Mouse (Mus musculus) c-Kit-positive CD71-negative TER-119-negative erythroid progenitor cells, embryonic 14.5 days (primary cell): ENCODE data around the gene Pla2g4a.

Experiments
- DNase-seq: peaks from one replicate; pipeline ENCODE4 v3.0.0-alpha.2; 2013; ENCODE audit warnings: low read depth

The Pla2g4a gene

GRCm38 (mm10) chr1:149960734-149961424 is at the start of gene Pla2g4a:
Pla2g4a (minus strand) TSS chr1:149961290.
- no peak for DNase-seq

- no peak for DNase-seq
Measured at GRCm38 (mm10) chr1:150010629-150010979, 49.5 kb upstream of the Pla2g4a start.

GRCm38 (mm10) chr1:150009968-150010628 is 49.0 kb upstream of the Pla2g4a start:
- DNase-seq, result no peak

DNA sequence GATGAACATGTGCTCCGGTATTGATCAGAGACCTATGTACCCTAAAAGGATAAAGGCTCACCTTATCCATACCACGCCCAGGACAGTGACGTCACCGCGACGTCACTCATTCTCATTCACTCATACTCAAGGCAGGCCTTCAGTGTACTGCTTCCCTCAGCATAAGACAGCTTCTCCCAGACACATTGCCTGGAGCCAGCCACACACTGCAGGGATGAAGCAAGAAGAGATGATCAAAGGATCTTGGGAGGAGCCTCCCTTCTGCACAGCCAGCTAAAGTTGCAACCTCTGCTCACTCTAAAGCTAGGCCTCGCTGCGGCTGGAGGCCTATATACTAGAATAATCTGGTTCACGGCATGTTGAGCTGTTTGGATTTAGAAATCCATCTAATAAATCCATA is 48.0 kb upstream of the Pla2g4a start:
- no peak for DNase-seq

GRCm38 (mm10) chr1:149975626-149976025 is 14.5 kb upstream of the Pla2g4a start:
- no peak for DNase-seq

GRCm38 (mm10) chr1:149965826-149966225 is 4.7 kb upstream of the Pla2g4a start:
- DNase-seq, result no peak

DNA sequence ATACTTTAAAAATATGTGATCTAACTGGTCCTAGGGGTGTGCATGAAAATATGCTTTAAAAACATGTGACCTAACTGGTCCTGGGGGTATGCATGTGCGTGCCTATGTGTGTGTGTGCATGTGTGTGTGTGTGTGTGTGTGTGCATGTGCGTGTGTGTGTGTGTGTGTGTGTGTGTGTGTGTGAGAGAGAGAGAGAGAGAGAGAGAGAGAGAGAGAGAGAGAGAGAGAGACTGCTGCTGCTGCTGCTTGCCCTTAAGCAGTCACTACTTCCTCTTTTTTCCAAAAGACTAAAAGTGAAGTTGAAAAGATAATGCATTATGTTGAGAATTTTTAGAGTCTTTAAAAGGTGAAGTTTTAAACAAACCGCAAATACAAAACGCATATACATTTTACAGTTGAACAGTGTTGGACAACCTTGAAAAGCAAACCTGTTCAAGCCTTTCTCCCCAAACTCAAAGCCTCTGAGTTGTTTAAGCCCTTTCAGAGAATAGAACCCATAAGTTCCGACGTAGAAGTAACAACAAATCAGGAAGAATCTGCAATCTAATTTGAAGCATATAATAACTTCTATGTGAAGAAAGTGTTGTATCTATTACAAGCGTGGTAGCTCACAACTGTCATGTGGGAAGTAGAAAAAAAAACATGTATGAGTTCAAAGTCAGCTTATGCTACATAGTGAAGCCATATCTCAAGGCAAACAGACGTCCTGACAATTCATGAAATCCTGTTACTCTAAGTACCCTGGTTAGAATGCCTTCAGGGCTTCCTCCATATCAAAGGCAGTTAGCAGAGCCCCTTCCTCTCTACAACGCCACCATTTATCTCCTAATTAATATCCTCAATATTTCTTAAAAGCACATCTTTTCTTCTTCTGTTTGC is 574 bp upstream of the Pla2g4a start:
- DNase-seq, result no peak

DNA sequence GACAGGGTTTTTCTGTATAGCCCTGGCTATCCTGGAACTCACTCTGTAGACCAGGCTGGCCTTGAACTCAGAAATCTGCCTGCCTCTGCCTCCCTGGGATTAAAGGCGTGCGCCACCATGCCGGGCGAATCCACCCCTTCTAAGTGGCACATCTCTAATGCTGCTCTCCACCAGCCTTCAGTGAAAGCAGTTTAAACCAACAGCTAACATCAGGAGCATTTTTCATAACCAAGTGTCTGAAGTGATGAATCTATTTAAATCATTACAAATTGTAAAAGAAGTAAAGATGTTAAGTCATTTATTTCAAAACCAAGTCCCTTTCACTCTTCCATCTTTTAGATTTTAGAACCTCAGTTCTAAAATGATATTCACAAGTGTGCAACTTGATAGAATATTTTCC is 839 bp downstream of the Pla2g4a start:
- no peak for DNase-seq

GRCm38 (mm10) chr1:149959069-149959468 is 2.0 kb downstream of the Pla2g4a start:
- DNase-seq, result no peak

DNA sequence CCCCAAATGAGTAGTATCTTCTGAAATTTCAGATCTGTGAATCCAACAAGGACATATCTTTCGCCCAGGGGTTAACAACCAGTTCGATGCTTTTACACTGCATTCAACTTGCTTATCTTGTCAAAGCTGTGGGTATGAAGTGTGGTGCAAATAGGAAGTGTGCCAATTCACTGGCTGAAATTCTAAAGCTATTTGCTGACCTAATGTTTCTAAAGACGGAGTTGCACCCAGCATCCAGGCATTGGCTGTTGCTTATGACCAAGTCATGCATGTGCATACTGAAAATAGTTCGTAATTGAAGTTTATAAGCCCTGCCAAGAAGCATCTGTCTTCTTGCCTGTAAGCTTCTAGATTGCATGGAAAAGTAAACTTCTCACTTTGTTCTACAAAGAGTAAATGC is 5.6 kb downstream of the Pla2g4a start:
- DNase-seq, result no peak

GRCm38 (mm10) chr1:149954026-149954425 is 7.1 kb downstream of the Pla2g4a start:
- no peak for DNase-seq

- DNase-seq, result no peak
Measured at GRCm38 (mm10) chr1:149952050-149952449, 9.0 kb downstream of the Pla2g4a start.

DNA sequence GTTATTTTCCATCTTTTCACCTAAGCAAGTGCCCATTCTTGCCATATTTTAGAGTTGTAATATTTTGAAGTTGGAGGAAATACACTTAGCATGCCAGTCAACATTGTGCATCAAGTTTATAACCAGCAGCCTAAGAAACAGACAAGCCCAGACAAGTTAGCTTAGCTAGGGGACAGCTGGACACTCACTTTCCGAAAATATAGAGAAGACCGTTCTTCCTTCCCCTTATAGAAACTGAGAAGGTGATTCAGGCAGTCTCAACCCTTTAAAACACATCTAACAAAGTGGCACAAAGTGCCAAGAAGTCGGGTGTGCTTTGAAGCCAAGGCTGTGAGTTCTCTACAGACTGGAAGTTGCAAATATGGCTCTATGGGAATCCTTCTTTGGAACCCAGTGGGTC is 10.4 kb downstream of the Pla2g4a start:
- no peak for DNase-seq

DNA sequence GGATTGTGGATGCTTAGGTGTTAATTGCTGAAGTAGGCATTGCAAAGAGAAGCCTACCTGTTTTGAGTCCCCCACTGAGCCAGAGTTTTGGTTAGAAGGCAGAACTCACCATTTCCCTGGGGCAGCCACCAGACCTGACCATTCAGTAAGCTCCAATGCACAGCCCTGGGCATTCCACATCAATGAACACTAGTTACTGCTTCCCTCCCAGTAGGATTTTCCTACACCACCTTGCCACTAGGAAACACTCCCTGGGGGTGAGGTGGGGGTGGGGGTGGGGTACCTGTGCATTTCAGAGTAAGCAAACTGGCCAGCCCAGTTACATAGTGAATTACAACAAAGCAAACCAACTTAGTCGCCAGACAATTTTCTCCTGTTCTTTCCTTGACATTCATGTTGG is 10.8 kb downstream of the Pla2g4a start:
- no peak for DNase-seq

DNA sequence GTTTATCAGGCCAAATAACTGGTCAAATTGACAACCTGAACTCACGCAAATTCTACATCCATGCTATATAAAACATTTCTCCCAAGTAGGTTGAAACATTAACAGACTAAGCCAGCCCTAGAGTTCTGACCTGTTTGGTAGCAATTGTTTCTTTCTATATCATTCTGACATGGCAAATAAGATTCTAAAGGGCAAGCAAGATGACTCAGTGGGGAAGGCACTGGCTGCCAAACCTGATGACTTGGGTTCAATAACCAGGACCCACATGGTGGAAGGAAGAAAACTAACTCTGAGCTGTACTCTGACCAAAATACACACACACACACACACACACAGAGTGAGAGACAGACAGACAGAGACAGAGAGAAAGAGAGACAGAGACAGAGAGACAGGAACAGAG is 11.8 kb downstream of the Pla2g4a start:
- DNase-seq, result no peak

GRCm38 (mm10) chr1:149948066-149948825 is 12.8 kb downstream of the Pla2g4a start:
- no peak for DNase-seq

DNA sequence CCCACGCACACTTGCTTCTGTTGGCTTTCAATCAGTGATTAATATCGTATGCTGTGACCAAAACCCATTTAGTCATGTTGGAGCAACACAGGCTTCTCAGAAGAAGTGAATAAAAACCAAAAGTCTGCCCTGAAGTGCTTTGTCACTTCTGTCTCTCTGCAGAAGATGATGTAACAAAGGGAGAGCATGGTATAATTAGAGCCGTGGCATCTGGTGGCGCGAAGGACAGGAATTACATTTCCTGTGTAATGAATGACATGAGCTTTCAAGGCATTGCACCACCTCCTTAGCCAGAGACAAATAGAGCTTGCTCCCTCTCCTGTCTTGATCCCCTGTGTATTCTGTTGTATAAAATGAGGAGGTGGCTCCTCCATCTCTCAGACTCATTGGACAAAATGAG is 14.1 kb downstream of the Pla2g4a start:
- no peak for DNase-seq

GRCm38 (mm10) chr1:149946432-149946831 is 14.7 kb downstream of the Pla2g4a start:
- no peak for DNase-seq

DNA sequence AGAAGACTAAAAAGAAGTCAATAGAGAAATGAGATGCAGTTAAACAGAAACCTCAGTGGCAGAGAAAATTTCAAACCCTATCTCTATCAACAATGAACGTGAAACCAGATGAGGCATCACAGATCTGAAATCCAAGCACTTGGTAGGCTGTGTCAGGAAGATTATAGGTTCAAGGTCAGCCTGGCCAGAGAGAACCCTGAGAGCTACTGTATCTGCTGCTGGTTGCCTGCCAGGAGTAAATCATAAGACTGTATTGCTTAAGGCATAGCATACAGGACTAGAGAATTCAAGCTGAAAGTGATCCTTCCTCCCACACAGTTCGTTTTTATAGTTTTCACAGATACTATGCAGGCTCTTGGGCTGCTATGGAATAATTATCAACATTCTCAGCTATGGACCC is 17.5 kb downstream of the Pla2g4a start:
- no peak for DNase-seq

DNA sequence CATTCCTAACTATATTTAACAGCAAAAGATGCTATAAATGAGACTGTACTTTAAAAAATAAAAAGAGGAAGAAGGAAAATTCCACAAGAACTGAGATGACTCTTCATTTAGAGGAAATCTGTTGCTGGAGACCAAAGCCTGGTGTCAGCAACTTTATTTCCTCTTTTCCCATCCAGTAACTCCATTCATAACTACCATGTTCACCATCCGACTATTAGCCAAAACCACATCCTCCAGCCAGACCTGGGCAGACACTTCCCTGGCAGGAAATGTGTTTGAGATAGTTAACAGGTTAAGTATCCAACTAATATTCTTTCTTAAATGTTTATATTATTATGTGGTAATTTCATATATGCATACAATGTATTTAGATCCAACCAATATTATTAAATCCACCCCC is 20.8 kb downstream of the Pla2g4a start:
- no peak for DNase-seq

DNA sequence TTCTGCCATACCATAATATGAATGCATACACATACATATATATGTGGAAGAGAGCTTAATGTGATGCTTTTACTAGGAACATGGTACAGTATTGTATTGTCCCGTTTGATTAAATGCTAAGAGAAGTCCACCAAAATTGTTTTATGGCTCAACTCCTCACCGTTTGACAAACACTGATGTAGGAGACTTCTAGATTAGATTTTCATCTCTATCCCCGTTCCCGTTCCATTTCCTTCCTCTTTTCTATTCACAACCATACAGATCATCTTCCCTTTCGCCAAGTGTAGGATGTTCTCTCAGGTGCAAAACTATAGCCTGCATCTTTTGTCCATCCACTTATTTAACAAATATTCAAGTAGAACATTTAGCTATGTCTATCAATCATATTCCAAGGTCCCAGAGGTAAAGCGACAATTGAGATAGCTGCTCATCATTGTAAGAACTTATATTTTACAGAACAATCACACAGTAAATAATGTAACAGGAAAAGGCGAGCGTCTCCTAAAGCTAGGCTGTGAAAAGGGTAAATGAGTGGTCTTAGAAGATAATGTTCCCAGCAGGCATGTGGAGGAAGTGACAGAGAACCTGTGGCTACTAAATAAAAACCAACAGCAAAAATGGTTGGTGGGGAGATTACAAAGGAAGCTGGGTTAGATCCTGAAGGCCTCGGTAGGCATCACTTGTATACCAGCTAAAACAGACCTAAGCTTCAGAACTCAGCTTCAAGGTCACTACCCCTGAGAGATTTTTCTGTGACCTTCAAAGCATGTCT is 21.6 kb downstream of the Pla2g4a start:
- no peak for DNase-seq
